Mouse (Mus musculus) cerebellum, adult 11 months (tissue): ENCODE results near the gene Prune2.

Source experiments
- DNase-seq: peaks from one replicate; pipeline ENCODE4 v3.0.0; 2022

The Prune2 gene

GRCm38 (mm10) chr19:16955613-16956271 is at the start of gene Prune2:
TSS of gene Prune2 (plus strand) at chr19:16956118.
- peak; percentile 2 for DNase-seq

DNA sequence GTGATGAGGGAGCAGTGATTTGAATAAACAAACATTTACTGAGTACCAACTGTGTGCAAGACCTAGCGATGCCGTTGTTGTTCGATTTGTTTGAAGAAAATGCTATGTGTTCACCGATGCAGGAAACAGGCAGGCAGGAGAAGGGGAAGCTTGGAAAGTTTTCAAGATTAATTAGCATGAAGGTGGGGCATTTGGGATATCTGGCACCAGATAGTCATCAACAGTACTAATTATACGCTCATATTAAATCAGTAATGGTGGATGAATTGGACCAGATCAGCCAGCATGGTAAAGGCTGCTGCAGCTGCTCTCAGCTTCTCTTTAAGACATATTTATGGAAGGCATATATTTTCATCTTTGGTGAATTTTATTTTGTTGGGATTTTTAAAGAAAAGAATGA is 44.4 kb upstream of the Prune2 start:
- no peak for DNase-seq

GRCm38 (mm10) chr19:16924516-16924915 is 31.4 kb upstream of the Prune2 start:
- DNase-seq: no peak

GRCm38 (mm10) chr19:16934664-16935063 is 21.3 kb upstream of the Prune2 start:
- DNase-seq: no peak

GRCm38 (mm10) chr19:16948794-16949313 is 7.1 kb upstream of the Prune2 start:
- DNase-seq: no peak

DNA sequence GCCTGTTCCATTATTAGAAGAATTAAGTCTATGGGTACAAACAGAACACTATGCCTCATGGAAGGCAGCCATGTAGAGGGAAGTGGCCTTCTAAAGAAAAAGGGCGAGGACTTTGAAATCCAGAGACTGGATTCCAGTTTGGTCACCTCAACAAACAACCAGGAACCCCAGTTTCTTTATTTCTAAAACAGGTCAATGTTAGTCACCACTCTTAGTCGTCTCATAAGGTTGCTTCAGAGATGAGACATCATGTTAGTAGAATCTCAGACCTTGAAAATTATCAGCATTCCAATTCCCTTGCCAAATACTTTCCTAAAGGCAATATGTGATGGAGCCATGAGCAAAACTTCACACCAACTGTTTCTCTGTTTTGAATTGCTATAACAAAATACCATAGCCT is 6.6 kb upstream of the Prune2 start:
- DNase-seq: no peak

GRCm38 (mm10) chr19:16950051-16950450 is 5.9 kb upstream of the Prune2 start:
- no peak for DNase-seq

- no peak for DNase-seq
Observed at GRCm38 (mm10) chr19:16950664-16951363, 5.1 kb upstream of the Prune2 start.

DNA sequence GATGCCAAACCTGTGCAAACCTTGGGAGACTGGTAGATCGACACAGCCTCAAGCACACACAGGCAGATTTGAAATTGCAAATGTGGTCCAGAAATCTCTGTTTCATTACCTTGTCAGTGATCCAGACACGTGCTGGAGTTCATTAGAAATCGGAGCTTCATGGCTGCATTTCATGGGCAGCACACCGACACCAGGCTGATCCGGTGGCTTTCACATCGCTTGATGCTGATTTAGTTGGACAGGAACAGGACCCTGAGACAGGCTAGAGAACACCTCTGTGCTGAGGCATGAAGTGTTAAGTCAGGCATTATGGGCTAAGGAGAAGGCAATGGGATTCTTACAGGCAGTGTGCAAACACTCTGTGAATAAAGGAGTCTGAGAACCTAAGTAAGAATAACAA is 1.2 kb upstream of the Prune2 start:
- no peak for DNase-seq

DNA sequence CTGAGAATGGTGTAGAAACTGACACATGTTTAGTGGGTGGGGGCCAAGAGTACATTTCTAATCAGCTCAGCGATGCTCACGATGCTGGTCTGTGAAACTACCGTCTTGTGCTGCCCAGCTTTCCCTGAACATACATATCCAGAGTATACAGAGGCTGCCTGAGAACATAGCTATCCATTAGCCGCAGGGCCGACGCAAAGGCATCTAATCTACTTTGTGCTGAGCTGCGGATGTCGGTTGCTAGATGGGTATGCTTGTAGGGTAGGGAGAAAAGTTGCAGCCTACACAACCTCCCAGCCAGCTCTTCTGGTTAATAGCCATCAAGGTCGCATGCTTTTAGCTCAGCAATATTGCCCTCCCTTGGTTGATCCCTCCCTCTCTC is 696 bp upstream of the Prune2 start:
- DNase-seq: no peak

- no peak for DNase-seq
Observed at GRCm38 (mm10) chr19:16956319-16956718, 401 bp downstream of the Prune2 start.

DNA sequence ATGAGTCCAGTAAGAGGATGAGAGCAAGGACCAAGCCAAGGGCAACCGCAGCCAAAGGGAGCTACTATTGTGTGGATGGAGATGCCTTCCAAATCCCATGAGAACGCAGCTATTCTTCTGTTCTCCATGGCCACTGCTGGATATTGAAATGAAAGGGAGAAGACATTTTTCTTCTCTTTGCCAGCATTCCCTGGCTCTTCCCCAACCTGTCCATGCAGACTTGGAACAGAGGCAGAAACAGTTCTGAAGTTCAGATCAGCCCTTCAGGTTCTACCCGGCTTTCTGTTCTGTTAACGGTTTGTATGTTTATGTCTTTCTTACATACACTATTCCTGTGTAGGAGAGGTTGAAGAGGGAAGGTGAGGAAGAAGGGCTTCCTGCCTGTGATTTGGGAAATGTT is 3.1 kb downstream of the Prune2 start:
- no peak for DNase-seq

DNA sequence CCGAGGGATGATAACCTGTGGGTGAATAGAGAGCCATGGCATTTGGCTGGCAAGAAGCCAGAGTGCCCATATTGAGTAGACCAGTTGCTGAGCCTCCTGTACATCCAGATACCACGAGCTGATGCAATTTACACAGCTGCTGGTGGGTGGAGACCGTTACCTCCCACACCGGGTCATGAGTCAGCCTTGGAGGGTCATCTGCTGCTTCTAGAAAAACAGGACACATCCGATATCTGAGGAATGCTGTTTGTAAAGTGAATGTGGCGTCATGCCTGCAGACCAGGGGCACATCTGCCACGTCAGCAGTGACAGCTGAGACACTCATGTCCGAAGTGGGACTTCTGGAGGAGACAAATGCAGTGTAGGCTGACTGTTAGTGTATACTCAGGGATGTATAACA is 3.6 kb downstream of the Prune2 start:
- no peak for DNase-seq

GRCm38 (mm10) chr19:16961036-16961435 is 5.1 kb downstream of the Prune2 start:
- no peak for DNase-seq

DNA sequence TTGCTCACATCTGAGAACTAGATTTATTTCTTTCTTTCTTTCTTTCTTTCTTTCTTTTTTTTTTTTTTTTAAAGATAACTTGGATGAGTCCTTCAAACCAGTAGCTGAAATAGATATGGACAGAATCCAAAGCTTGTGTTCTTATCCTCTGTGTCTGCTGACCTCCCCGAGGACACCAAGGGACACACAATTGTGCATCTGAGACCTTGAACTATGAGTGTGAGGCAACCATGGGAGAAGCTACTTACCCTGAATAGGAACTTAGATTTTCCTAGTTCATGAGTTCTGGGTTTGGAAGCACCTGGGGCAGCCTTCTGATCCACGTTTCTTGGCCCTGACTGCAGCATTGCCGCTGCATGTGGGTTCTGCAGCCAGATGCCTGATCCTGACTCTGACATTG is 7.3 kb downstream of the Prune2 start:
- DNase-seq: no peak

- DNase-seq: no peak
Observed at GRCm38 (mm10) chr19:16968768-16969167, 12.8 kb downstream of the Prune2 start.

- DNase-seq: no peak
Observed at GRCm38 (mm10) chr19:16970612-16971011, 14.7 kb downstream of the Prune2 start.

GRCm38 (mm10) chr19:16978910-16979309 is 23.0 kb downstream of the Prune2 start:
- DNase-seq: no peak

DNA sequence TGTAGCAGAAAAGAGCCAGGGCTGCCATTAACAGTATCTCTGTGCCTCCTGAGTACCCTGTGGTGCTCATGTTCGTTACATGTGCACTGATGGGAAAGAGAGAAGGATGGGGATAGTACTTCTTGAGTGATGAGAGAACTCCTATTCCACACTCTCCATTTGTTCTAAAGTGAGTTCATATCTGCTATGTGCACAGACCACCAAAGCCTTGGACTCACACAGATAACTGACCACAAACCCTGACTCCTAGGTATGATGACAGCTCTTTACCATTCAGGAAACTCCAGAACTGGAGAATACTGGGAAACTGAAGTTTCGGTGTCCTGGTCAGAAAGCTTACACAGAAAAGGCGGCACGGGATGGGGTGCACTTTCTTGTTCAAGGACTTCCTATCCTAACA is 25.8 kb downstream of the Prune2 start:
- DNase-seq: no peak

GRCm38 (mm10) chr19:16984897-16985296 is 29.0 kb downstream of the Prune2 start:
- DNase-seq: peak; percentile 13

- DNase-seq: no peak
Observed at GRCm38 (mm10) chr19:16987984-16988383, 32.1 kb downstream of the Prune2 start.

DNA sequence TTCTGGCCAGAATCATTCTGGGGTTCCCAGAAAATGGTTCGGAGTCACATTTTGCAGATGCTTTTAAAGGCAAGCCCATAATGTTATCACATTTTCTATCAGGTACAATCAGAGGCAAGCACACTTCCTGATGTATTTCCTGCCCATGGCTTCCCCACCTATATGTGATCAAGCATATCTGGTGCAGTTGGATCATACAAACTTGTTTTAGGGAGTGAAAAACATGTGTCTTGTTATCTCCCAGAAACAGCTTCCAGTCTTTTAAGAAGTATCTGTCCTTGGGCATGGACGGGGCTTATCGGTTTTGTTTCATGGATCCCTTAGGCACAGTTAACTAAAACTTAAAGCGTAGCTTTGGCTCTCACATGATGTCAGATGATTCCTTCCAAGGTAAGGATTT is 36.2 kb downstream of the Prune2 start:
- DNase-seq: no peak

GRCm38 (mm10) chr19:16994260-16994659 is 38.3 kb downstream of the Prune2 start:
- DNase-seq: no peak

- DNase-seq: no peak
Observed at GRCm38 (mm10) chr19:16997915-16998314, 42.0 kb downstream of the Prune2 start.
